ENCODE assay signal across 22 mouse cellular contexts in genomic region chr10:27382887-27383609, GRCm38 (mm10).
DNase-seq lines count a peak whose midpoint lies in the region; ATAC-seq lines count a peak whose summit lies in the region.
"Had no signal": no experiment of that assay in that cellular context is flagged by ENCODE, and none has a peak within 500 bp of the region (broad histone marks: within the 10 kb centered on the region; RNA-seq: fewer than 3 reads in every experiment).

No protein-coding gene starts in this region.

- no peak overlapping the region for H3K4me2 ChIP-seq in embryonic facial prominence, embryonic 14.5 days (ENCODE audit: low read depth, low read length)
- H3K4me2 ChIP-seq: embryonic facial prominence, embryonic 12.5 days; kidney, embryonic 15.5 days; limb, embryonic 13.5 days; liver, embryonic 13.5 days; lung, embryonic 14.5 days had no signal

- WGBS in embryonic facial prominence, embryonic 14.5 days: 53% methylated on average over 2 of the region's 2 CpGs
- WGBS in embryonic facial prominence, embryonic 10.5 days: 76% methylated on average over 2 of the region's 2 CpGs

- intact Hi-C loops in heart, postnatal 25 days (cut with DNase I): no loop called here
- intact Hi-C loops in heart, postnatal 10 days (cut with DNase I): no loop called here

- no peak overlapping the region for H3K4me3 ChIP-seq in embryonic facial prominence, embryonic 14.5 days (ENCODE audit: low read depth, low read length)
- H3K4me3 ChIP-seq in embryonic facial prominence, embryonic 10.5 days: no peak overlapping the region
- H3K4me3 ChIP-seq: embryonic facial prominence, embryonic 12.5 days; kidney, embryonic 15.5 days; limb, embryonic 13.5 days; liver, embryonic 13.5 days had no signal

- H3K36me3 ChIP-seq in embryonic facial prominence, embryonic 14.5 days (ENCODE audit: control insufficient read depth, insufficient read depth, low read length): no peaks in the 10 kb centered on the region
- H3K36me3 ChIP-seq in embryonic facial prominence, embryonic 10.5 days (replicated peaks): no peaks in the 10 kb centered on the region
- H3K36me3 ChIP-seq: embryonic facial prominence, embryonic 12.5 days; kidney, embryonic 15.5 days; limb, embryonic 13.5 days; liver, embryonic 13.5 days had no signal

- no peak overlapping the region for H3K27ac ChIP-seq in embryonic facial prominence, embryonic 14.5 days (replicated peaks; ENCODE audit: low read depth, low read length)
- no peak overlapping the region for H3K27ac ChIP-seq in embryonic facial prominence, embryonic 10.5 days (replicated peaks)
- H3K27ac ChIP-seq: embryonic facial prominence, embryonic 12.5 days; kidney, embryonic 15.5 days; limb, embryonic 13.5 days; liver, embryonic 13.5 days had no signal

- no peaks in the 10 kb centered on the region for H3K4me1 ChIP-seq in embryonic facial prominence, embryonic 14.5 days (ENCODE audit: control insufficient read depth, insufficient read depth, low read length)
- no peaks in the 10 kb centered on the region for H3K4me1 ChIP-seq in embryonic facial prominence, embryonic 10.5 days
- H3K4me1 ChIP-seq: embryonic facial prominence, embryonic 12.5 days; kidney, embryonic 15.5 days; limb, embryonic 13.5 days; liver, embryonic 13.5 days had no signal

- no peaks in the 10 kb centered on the region for H3K9me3 ChIP-seq in embryonic facial prominence, embryonic 14.5 days (ENCODE audit: control insufficient read depth, low read length)
- H3K9me3 ChIP-seq in embryonic facial prominence, embryonic 10.5 days: no peaks in the 10 kb centered on the region
- H3K9me3 ChIP-seq: embryonic facial prominence, embryonic 12.5 days; kidney, embryonic 15.5 days; limb, embryonic 13.5 days; liver, embryonic 13.5 days had no signal

- H3K27me3 ChIP-seq in embryonic facial prominence, embryonic 14.5 days (replicated peaks; ENCODE audit: control insufficient read depth, insufficient read depth, low read length): no peaks in the 10 kb centered on the region
- no peaks in the 10 kb centered on the region for H3K27me3 ChIP-seq in embryonic facial prominence, embryonic 10.5 days (replicated peaks; ENCODE audit: low read depth, poor library complexity, severe bottlenecking)
- H3K27me3 ChIP-seq: embryonic facial prominence, embryonic 12.5 days; kidney, embryonic 15.5 days; limb, embryonic 13.5 days; liver, embryonic 13.5 days had no signal

- ATAC-seq in embryonic facial prominence, embryonic 14.5 days (ENCODE audit: low read depth): no peak
- ATAC-seq: CD4-positive, CD25-positive, alpha-beta regulatory T cell, adult 4 months; hindbrain, embryonic 16.5 days; intestine, postnatal 0 days; Patski had no signal

- DNase-seq in embryonic facial prominence, embryonic 14.5 days (ENCODE audit: low spot score): peak; percentile 2
- DNase-seq in embryonic facial prominence, embryonic 10.5 days (ENCODE audit: low spot score): no peak
- DNase-seq in heart, adult 18-20 months: peak; percentile 41 to 45
- no peak for DNase-seq in heart, postnatal 25 days (ENCODE audit: low spot score)
- peak; percentile 1 for DNase-seq in retina, postnatal 1 day
- DNase-seq in retina, embryonic 14.5 days (ENCODE audit: low spot score): no peak
- DNase-seq in heart, postnatal 10 days: peak; percentile 30 to 53
- no peak for DNase-seq in cerebellum, postnatal 36 days
- DNase-seq: adrenal gland, adult 8-10 months; cerebellum, adult 11-12 months; kidney, postnatal 4 days; liver, embryonic 13.5 days; lung, embryonic 14.5 days; lung, postnatal 36 days; spleen, adult 18-20 months had no signal

- H3K9ac ChIP-seq in embryonic facial prominence, embryonic 14.5 days (ENCODE audit: low read depth, low read length): no peak overlapping the region
- H3K9ac ChIP-seq: embryonic facial prominence, embryonic 12.5 days; kidney, embryonic 15.5 days; limb, embryonic 13.5 days; liver, embryonic 13.5 days; lung, embryonic 14.5 days had no signal

Comparison
In these comparisons a context has a peak if more than half of its experiments do, and no peak if none do; other contexts are left out.
1. DNase-seq: peak in embryonic facial prominence, embryonic 14.5 days (single experiment), heart, adult 18-20 months (2 of 2), retina, postnatal 1 day (single experiment) and heart, postnatal 10 days (2 of 2); none in embryonic facial prominence, embryonic 10.5 days (single experiment), heart, postnatal 25 days (single experiment), retina, embryonic 14.5 days (single experiment) and cerebellum, postnatal 36 days (0 of 2).